Mouse (Mus musculus) embryonic facial prominence, embryonic 15.5 days (tissue): ENCODE data around the gene Nup160. TPM values are rescaled to one million over a fixed set of nuclear protein-coding genes. Genes with fewer than 3 reads are reported as not detected.

Source experiments
- polyA plus RNA-seq: library from polyadenylated mRNA; unstranded; fragments of >200 nt; fragmentation: Nextera tagmentation; extraction: Ambion mirVana; gene quantifications from 2 replicates; pipeline ENCODE4 v1.2.1, GENCODE M21; 2015

The Nup160 gene
- polyA plus RNA-seq, 1 experiment from 2014 or later: 30.7 TPM

Other genes with a start within 250 kb of the Nup160 start
- 2.7 and 2.8 TPM in 2 replicates for gene Ptprj, start 96.6 kb upstream of the Nup160 start, polyA plus RNA-seq
- gene Fnbp4, start 68.2 kb downstream of the Nup160 start, polyA plus RNA-seq: 92.9 and 108 TPM in 2 replicates
- gene Agbl2, start 105.5 kb downstream of the Nup160 start, polyA plus RNA-seq: 2.5 and 4.2 TPM in 2 replicates
- 175 and 188 TPM in 2 replicates for gene Mtch2, start 169.9 kb downstream of the Nup160 start, polyA plus RNA-seq
- 20.5 and 20.8 TPM in 2 replicates for gene C1qtnf4, start 208.6 kb downstream of the Nup160 start, polyA plus RNA-seq
- gene Kbtbd4, start 227.5 kb downstream of the Nup160 start, polyA plus RNA-seq: 37.4 and 37.6 TPM in 2 replicates
- 194 and 204 TPM in 2 replicates for gene Ndufs3, start 227.6 kb downstream of the Nup160 start, polyA plus RNA-seq